Mouse (Mus musculus) mouse embryonic stem cell (cell line): ENCODE data around the gene Gm42906.

Source experiments
- in situ Hi-C, 2 experiments: fragments of 300-500 bp; cut with MboI; formaldehyde crosslinking; loops; 1 replicate in 1 of 2; 3 replicates in 1 of 2; pipeline ENCODE4 v1.14.3; 2019 to 2020; ENCODE audit warnings: low sequenced_read_pairs in 2 of 2, low pct_unique_long_range_greater_than_20kb in 1 of 2, mixed read lengths in 1 of 2; ENCODE audit not compliant: unreplicated experiment in 1 of 2

Gene Gm42906

DNA sequence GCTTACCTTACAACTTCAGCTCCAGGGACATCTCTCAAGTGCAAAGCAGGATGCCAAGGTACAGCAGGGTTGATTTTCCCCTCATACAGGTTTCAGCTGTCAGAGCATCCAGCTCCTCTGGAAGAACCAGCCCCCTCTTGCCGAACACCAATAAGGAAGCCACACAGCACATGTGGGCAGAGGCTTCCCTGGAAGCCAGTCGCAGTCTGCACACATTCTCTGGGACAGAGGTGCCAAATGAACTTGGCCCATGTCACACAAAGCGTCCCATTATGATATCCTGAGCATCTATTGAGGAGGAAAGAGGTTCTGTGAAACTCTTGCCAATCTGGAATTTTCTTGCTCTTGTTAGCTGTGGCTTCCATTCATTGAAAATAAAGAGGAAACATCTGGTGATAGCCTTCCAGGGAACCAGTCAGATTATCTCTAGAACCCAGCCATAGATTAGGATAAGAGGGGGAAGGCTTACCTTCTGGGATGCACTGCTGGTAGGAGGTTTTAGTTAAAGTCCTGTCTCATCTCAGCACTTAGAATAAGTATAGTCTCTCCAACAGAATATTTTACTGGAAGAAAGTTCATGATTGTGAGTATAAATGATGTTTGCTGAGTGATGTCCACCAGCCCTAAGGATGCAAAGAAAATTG is at the start of gene Gm42906:
Gm42906 (minus strand) TSS at position 51 of the 644 bp plus-strand sequence.
- in situ Hi-C loops: no loop called here

DNA sequence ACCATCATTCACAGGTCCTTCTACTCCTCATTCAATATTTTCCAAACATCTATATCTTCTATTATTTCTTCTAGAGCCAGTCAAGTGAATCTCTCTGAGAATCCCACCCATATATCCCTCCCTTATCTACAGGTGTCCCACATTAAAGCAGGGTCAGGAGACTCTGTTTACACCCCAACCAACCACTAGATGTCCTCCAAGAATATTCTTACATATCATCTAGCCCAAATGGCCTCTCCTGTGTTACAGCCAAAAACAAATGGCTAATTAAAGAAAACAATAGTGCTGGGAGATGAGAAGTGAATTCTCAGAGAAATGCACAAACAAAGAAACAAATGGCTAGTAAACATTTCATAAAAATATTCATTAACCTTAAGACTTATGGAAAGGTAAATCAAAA is 17.7 kb upstream of the Gm42906 start:
- in situ Hi-C loops: no loop called here

GRCm38 (mm10) chr5:151435106-151435505 is 7.1 kb upstream of the Gm42906 start:
- in situ Hi-C loops: no loop called here

GRCm38 (mm10) chr5:151426466-151426865 is 1.5 kb downstream of the Gm42906 start:
- in situ Hi-C loops: no loop called here

- in situ Hi-C loops: no loop called here
Observed at GRCm38 (mm10) chr5:151422692-151423091, 5.3 kb downstream of the Gm42906 start.

GRCm38 (mm10) chr5:151421859-151422258 is 6.1 kb downstream of the Gm42906 start:
- in situ Hi-C loops: no loop called here

GRCm38 (mm10) chr5:151418551-151418950 is 9.4 kb downstream of the Gm42906 start:
- in situ Hi-C loops: no loop called here

GRCm38 (mm10) chr5:151417421-151418038 is 10.4 kb downstream of the Gm42906 start:
- in situ Hi-C loops: no loop called here

DNA sequence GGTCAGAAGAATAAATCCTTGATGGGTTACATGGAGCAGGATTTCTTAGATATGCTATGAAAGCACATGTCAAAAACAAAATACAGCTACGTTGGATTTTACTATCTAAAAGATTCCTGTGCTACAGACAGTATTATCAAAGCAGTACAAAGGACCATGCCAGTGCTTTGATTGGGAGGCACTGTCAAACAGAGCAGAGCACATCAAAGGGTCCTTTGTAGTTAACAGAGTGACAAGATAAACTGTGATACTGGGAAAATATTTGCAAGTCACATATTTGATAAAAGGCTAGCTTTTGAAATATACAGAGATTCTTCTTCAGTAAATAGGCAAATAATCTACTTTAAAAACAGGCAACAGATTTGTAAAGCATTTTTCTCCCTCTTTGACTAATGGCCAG is 11.0 kb downstream of the Gm42906 start:
- in situ Hi-C loops: no loop called here

DNA sequence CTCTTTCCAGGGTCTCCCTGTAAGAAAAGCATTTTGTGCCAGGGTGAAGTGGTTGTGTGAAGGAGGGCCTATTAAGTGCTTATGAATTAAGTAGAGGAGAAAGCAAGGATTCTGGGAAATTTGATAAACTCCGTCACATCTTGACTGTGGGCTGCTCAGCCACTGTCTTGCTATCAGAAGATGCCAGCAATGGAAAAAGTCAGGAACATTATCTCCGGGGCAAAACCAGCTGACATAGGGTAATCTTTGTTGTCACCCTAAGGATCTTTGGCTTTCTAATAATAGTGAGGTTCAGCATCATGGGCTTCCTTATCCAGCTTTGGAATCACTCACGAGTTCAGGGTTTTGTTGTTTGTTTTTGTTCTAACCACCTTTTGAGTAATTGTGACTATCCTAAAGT is 14.3 kb downstream of the Gm42906 start:
- in situ Hi-C loops: no loop called here

GRCm38 (mm10) chr5:151412666-151413463 is 15.1 kb downstream of the Gm42906 start:
- in situ Hi-C loops: no loop called here

GRCm38 (mm10) chr5:151410006-151410405 is 18.0 kb downstream of the Gm42906 start:
- in situ Hi-C loops: no loop called here

GRCm38 (mm10) chr5:151409282-151409681 is 18.7 kb downstream of the Gm42906 start:
- in situ Hi-C loops: no loop called here

GRCm38 (mm10) chr5:151408124-151408900 is 19.7 kb downstream of the Gm42906 start:
- in situ Hi-C loops: no loop called here

DNA sequence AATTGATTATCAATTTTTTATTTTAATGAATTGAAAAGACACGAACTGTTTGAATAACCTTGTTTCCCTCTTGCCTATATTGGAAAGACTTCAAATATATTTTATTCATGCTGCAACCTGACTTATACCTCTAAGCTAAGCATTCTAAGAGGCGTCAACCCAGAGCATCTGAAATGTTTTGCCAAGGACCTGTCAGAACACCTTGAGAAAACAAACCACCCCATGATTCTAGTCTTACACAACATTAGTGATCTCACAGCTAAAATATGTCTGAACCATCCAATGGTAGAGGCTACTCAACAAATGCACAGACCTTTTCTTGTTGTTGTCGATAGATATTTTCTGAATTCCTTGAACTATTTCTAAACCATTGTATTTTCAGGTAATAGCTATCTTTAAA is 20.5 kb downstream of the Gm42906 start:
- in situ Hi-C loops: no loop called here

- in situ Hi-C loops: no loop called here
Observed at GRCm38 (mm10) chr5:151406276-151406675, 21.7 kb downstream of the Gm42906 start.

DNA sequence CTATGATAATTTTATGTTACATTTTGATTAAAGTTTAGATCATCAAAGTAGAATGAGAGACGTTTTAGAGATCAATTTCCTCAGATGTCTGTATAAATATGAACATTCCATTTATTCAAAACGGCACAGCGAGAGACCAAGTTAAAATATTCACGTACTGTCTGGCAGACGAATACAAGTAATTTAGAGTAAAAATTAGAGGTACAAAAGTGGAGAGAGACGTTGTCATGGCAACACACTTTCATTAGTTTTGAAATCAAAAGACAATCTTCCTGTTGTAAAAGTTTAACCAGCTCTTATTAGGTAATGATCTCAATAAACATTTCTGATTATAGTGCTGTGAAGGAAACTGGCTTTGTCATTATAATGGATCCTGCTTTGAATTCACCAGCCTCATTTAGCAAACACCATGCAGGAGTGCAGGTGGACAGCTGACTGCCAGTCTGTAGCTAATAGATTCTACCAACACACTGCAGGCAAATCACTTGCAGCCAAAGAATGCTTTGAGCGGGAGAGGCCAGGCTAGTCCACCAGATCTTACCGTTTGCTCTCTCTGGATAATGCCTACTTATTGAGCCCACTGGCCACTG is 22.6 kb downstream of the Gm42906 start:
- in situ Hi-C loops: no loop called here

- in situ Hi-C loops: no loop called here
Observed at GRCm38 (mm10) chr5:151403586-151403985, 24.4 kb downstream of the Gm42906 start.

- in situ Hi-C loops: no loop called here
Observed at GRCm38 (mm10) chr5:151400557-151400944, 27.4 kb downstream of the Gm42906 start.
